Mouse (Mus musculus) urinary bladder, adult 2 months (tissue): ENCODE data around the gene Tmem240. TPM values are rescaled to one million over a fixed set of nuclear protein-coding genes. Genes with fewer than 3 reads are reported as not detected.

ENCODE experiments used
- polyA plus RNA-seq: library from polyadenylated mRNA; depleted of rRNA; stranded (reverse); fragments of >200 nt; gene quantifications from 2 replicates; pipeline ENCODE4 v1.2.3, GENCODE M21; 2012; rRNA removed

Gene Tmem240
- polyA plus RNA-seq, 1 experiment, result 3.3 TPM

Other genes with a start within 250 kb of the Tmem240 start
- gene Gnb1, start 243.4 kb upstream of the Tmem240 start, polyA plus RNA-seq, result 328 and 338 TPM in 2 replicates
- 110 and 118 TPM in 2 replicates for gene Nadk, start 172.4 kb upstream of the Tmem240 start, polyA plus RNA-seq
- 6.1 and 7.8 TPM in 2 replicates for gene Slc35e2, start 133.4 kb upstream of the Tmem240 start, polyA plus RNA-seq
- 35.6 and 61.6 TPM in 2 replicates for gene Cdk11b, start 109.9 kb upstream of the Tmem240 start, polyA plus RNA-seq
- not detected in 2 replicates for gene Gm10563, start 89.4 kb upstream of the Tmem240 start, polyA plus RNA-seq
- 138 and 226 TPM in 2 replicates for gene Mmp23, start 81.4 kb upstream of the Tmem240 start, polyA plus RNA-seq
- gene Mib2, start 65.6 kb upstream of the Tmem240 start, polyA plus RNA-seq, result 51.2 and 56.1 TPM in 2 replicates
- gene Fndc10, start 40.5 kb upstream of the Tmem240 start, polyA plus RNA-seq, result 18.5 and 20.1 TPM in 2 replicates
- gene Ssu72, start 30.0 kb upstream of the Tmem240 start, polyA plus RNA-seq, result 119 and 148 TPM in 2 replicates
- gene Atad3a, start 26.3 kb downstream of the Tmem240 start, polyA plus RNA-seq, result 63.3 and 74.8 TPM in 2 replicates
- gene Vwa1, start 39.9 kb downstream of the Tmem240 start, polyA plus RNA-seq, result 29.3 and 32.1 TPM in 2 replicates
- 0.91 and 0.93 TPM in 2 replicates for gene Tmem88b, start 51.1 kb downstream of the Tmem240 start, polyA plus RNA-seq
- gene Ankrd65, start 55.6 kb downstream of the Tmem240 start, polyA plus RNA-seq, result 0.81 and 0.93 TPM in 2 replicates
- 78.0 and 96.4 TPM in 2 replicates for gene Mrpl20, start 68.1 kb downstream of the Tmem240 start, polyA plus RNA-seq
- 161 and 233 TPM in 2 replicates for gene Ccnl2, start 77.7 kb downstream of the Tmem240 start, polyA plus RNA-seq
- 110 and 122 TPM in 2 replicates for gene Aurkaip1, start 96.5 kb downstream of the Tmem240 start, polyA plus RNA-seq
- gene Mxra8, start 104.9 kb downstream of the Tmem240 start, polyA plus RNA-seq, result 377 and 402 TPM in 2 replicates
- gene Dvl1, start 112.6 kb downstream of the Tmem240 start, polyA plus RNA-seq, result 58.9 and 76.5 TPM in 2 replicates
- gene Tas1r3, start 128.6 kb downstream of the Tmem240 start, polyA plus RNA-seq, result 0.91 and 1.3 TPM in 2 replicates
- 17.1 and 18.5 TPM in 2 replicates for gene Cptp, start 134.6 kb downstream of the Tmem240 start, polyA plus RNA-seq
- 26.5 and 32.3 TPM in 2 replicates for gene Ints11, start 134.7 kb downstream of the Tmem240 start, polyA plus RNA-seq
- 43.7 and 55.5 TPM in 2 replicates for gene Pusl1, start 157.0 kb downstream of the Tmem240 start, polyA plus RNA-seq
- gene Acap3, start 157.0 kb downstream of the Tmem240 start, polyA plus RNA-seq, result 23.7 and 29.2 TPM in 2 replicates
- gene Ube2j2, start 209.0 kb downstream of the Tmem240 start, polyA plus RNA-seq, result 55.1 and 63.4 TPM in 2 replicates
- 27.5 and 29.9 TPM in 2 replicates for gene C1qtnf12, start 227.5 kb downstream of the Tmem240 start, polyA plus RNA-seq